Mouse (Mus musculus) liver, embryonic 13.5 days (tissue): ENCODE data around the gene Vapb. TPM values are rescaled to one million over a fixed set of nuclear protein-coding genes. Genes with fewer than 3 reads are reported as not detected.

Experiments
- ATAC-seq: fragments of 200-750 bp; cut with Nextera tagmentation; 2 replicates; pipeline ENCODE4 v1.8.0; 2017; ENCODE audit warnings: low read depth, mild to moderate bottlenecking, moderate number of reproducible peaks, moderate library complexity
- DNase-seq: peaks from one replicate; pipeline ENCODE4 v3.0.0; 2022
- H3K27ac ChIP-seq: fragments of 300-500 bp; sonication (generic); 2 replicates; pipeline ENCODE4 v1.5.1; 2015; ENCODE audit warnings: moderate library complexity, mild to moderate bottlenecking, inconsistent platforms
- H3K27me3 ChIP-seq: fragments of 300-500 bp; sonication (generic); 2 replicates; pipeline ENCODE4 v1.6.1; 2015; ENCODE audit warnings: mild to moderate bottlenecking, inconsistent platforms
- H3K36me3 ChIP-seq: fragments of 300-500 bp; sonication (generic); 2 replicates; pipeline ENCODE4 v1.6.1; 2015; ENCODE audit warnings: mild to moderate bottlenecking, inconsistent platforms
- H3K4me1 ChIP-seq: fragments of 300-500 bp; sonication (generic); replicated peaks from 2 replicates; pipeline ENCODE4 v1.6.1; 2015; ENCODE audit warnings: inconsistent platforms
- H3K4me2 ChIP-seq: fragments of 300-500 bp; sonication (generic); 2 replicates; pipeline ENCODE4 v1.6.1; 2015; ENCODE audit warnings: inconsistent platforms, mild to moderate bottlenecking, moderate library complexity
- H3K4me3 ChIP-seq: fragments of 300-500 bp; sonication (generic); replicated peaks from 2 replicates; pipeline ENCODE4 v1.5.1; 2015; ENCODE audit warnings: mild to moderate bottlenecking, inconsistent platforms
- H3K9ac ChIP-seq: fragments of 300-500 bp; sonication (generic); 2 replicates; pipeline ENCODE4 v1.6.1; 2015; ENCODE audit warnings: mild to moderate bottlenecking, inconsistent platforms
- H3K9me3 ChIP-seq: fragments of 300-500 bp; sonication (generic); replicated peaks from 2 replicates; pipeline ENCODE4 v1.6.1; 2016; ENCODE audit warnings: inconsistent platforms
- WGBS: fragments of 180-500 bp; shearing (Covaris S2); methylation state at CpG from one replicate; pipeline ENCODE4 v1.1.7; 2015; ENCODE audit not compliant: insufficient replicate concordance; 5-methylcytosine and 5-hydroxymethylcytosine counted together
- polyA plus RNA-seq: library from polyadenylated mRNA; unstranded; fragments of >200 nt; fragmentation: Nextera tagmentation; extraction: Ambion mirVana; gene quantifications from 2 replicates; pipeline ENCODE4 v1.2.1, GENCODE M21; 2015

Vapb gene
- polyA plus RNA-seq, 1 experiment from 2014 or later: 6.5 TPM

DNA sequence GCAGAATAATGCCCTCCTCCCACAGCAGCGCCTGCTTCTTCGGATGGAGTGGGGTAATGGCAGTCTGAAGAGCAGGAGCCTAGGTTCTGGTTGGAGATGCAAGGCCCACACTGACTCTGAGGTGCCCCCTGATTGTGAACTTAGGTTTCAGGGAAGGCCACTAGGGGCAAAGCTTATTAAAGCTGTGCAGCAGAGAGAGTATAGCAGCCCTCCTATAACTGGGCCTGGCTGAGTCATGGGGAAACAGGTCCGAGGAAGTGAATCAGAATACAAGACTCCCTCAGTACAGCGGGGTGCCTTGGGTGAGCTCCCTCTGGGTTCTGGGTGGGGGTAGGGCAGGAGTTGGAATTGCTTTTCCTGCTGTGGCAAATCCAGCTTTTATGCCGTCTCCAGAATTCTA lies 33.3 kb downstream of the Vapb start:
- no peak for ATAC-seq
- DNase-seq: no peak
- no peak overlapping the region for H3K4me2 ChIP-seq
- WGBS: 81% methylated on average over 5 of the region's 5 CpGs
- H3K27ac ChIP-seq: no peak overlapping the region
- no peaks in the 10 kb centered on the region for H3K27me3 ChIP-seq
- H3K9me3 ChIP-seq: no peaks in the 10 kb centered on the region
- no peak overlapping the region for H3K4me3 ChIP-seq
- no peak overlapping the region for H3K9ac ChIP-seq
- peaks cover 28% of the 10 kb centered on the region for H3K4me1 ChIP-seq
- peaks cover 7% of the 10 kb centered on the region for H3K36me3 ChIP-seq

DNA sequence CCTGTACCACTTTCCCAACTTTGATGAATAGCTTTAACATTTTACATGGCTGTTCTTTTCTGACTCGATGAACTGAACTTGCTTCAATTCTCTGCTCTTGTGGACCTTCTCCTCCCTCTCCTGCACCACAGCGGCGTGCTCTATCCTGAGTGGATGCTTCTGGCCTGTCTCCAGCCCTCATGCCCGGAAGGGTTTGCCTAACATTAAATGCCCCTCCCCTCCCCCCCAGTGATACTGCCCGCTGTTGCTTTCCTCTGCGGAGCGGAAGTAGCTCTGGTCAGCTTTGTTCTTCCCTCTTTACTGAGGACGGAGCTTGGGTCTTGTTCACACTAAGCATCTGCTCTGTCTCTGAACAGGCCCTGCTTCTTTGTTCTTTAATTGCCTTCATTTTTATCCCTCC lies 34.4 kb downstream of the Vapb start:
- no peak overlapping the region for H3K27ac ChIP-seq
- DNase-seq (no peak), ATAC-seq (no peak)
- H3K4me1 ChIP-seq: peaks cover 28% of the 10 kb centered on the region
- peaks cover 16% of the 10 kb centered on the region for H3K36me3 ChIP-seq
- H3K9ac ChIP-seq: no peak overlapping the region
- H3K4me2 ChIP-seq: no peak overlapping the region
- H3K9me3 ChIP-seq: no peaks in the 10 kb centered on the region
- no peak overlapping the region for H3K4me3 ChIP-seq
- WGBS: 70% methylated on average over 8 of the region's 8 CpGs
- no peaks in the 10 kb centered on the region for H3K27me3 ChIP-seq

DNA sequence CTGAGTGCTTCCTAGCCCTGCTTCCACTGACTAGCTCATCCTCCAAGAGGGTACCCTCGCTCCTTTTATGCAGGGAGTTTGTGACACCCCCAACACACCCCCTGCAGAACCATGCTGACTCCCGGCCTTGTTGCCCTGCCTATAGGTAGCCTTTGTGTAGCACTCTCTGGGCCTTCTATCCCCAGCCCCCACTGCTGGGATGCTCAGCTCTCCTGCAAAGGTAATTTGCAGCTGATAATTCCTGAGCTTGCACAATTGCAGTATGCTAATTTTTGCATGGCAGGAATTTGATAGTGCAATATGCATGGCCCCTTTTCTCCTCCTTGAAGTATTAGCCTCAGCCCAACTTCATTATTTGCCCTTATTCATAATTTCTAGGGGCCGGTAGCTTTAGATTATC lies 38.2 kb downstream of the Vapb start:
- no peak overlapping the region for H3K4me2 ChIP-seq
- no peak overlapping the region for H3K4me3 ChIP-seq
- ATAC-seq (no peak), DNase-seq (no peak)
- peaks cover 46% of the 10 kb centered on the region for H3K36me3 ChIP-seq
- 68% methylated on average over 3 of the region's 3 CpGs for WGBS
- peaks cover 16% of the 10 kb centered on the region for H3K4me1 ChIP-seq
- no peak overlapping the region for H3K9ac ChIP-seq
- H3K27ac ChIP-seq: no peak overlapping the region
- H3K9me3 ChIP-seq: no peaks in the 10 kb centered on the region
- no peaks in the 10 kb centered on the region for H3K27me3 ChIP-seq

DNA sequence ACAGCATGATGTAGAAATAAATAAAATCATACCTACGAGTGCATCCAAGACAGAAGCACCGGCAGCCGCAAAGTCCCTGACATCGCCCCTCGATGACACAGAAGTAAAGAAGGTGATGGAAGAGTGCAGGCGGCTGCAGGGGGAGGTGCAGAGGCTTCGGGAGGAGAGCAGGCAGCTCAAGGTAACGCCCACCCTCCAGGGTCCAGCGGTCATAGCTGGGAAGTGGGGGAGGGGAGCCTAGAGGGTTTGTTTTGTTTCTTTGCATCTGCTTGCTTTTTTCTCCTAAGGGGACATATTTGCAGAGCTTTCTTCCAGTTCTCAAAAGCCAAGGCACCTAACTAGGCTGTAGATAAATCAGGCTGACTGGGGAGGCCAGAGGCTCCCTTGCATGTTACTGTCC lies 38.8 kb downstream of the Vapb start:
- Histone ChIP-seq H3K9ac (no peak overlapping the region), H3K36me3 (peaks cover 46% of the 10 kb centered on the region), H3K4me1 (peaks cover 13% of the 10 kb centered on the region), H3K27ac (no peak overlapping the region), H3K9me3 (no peaks in the 10 kb centered on the region), H3K4me2 (no peak overlapping the region), H3K4me3 (no peak overlapping the region), H3K27me3 (no peaks in the 10 kb centered on the region)
- ATAC-seq (no peak), DNase-seq (no peak)
- WGBS: 72% methylated on average over 9 of the region's 9 CpGs

DNA sequence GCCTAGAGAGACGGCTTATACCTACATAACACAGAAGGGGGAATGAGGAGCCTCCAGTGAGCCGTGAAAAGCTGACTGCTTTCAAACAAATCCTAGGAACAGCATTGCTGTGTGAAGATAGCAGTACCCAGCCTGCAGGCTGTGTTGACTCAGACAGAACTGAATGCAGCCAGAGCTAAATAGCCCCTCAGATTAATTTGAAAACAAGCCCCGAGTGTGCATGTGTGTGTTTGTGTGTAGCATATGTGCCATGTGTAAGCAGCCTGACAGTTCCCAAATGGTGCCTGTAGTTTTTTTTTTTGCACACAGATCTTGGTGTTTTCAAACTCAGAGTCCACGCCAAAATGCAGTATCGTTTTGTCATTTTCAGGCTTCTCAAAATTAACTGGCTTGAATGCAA lies 43.6 kb downstream of the Vapb start:
- Histone ChIP-seq H3K9me3 (no peaks in the 10 kb centered on the region), H3K4me1 (no peaks in the 10 kb centered on the region), H3K4me3 (no peak overlapping the region), H3K36me3 (peaks cover 57% of the 10 kb centered on the region), H3K4me2 (no peak overlapping the region), H3K27me3 (no peaks in the 10 kb centered on the region), H3K9ac (no peak overlapping the region), H3K27ac (no peak overlapping the region)
- DNase-seq (no peak), ATAC-seq (no peak)
- 73% methylated on average over 5 of the region's 5 CpGs for WGBS

DNA sequence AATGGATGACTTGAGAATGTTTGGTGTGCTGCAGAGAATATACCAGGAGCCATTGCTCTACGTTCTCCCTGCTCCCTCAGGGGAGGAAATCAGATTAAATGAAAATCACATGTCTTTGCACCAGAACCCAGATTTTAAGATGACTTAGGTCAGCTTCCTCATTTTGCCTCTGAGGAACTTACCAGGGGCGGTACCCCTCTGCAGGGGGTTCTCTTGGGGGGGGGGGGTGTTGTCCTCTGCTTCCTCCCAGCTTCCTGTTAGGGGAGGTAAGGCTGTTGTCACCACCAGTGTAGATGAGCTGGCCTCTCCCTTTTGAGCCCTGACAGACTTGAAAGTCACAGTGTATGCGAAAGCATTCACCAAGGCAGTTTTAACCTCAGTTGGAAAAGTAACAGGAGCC lies 47.1 kb downstream of the Vapb start:
- WGBS: 29% methylated on average over 3 of the region's 3 CpGs
- Histone ChIP-seq H3K4me2 (no peak overlapping the region), H3K27ac (no peak overlapping the region), H3K9ac (no peak overlapping the region), H3K9me3 (no peaks in the 10 kb centered on the region), H3K4me3 (no peak overlapping the region), H3K27me3 (no peaks in the 10 kb centered on the region), H3K36me3 (peaks cover 24% of the 10 kb centered on the region), H3K4me1 (no peaks in the 10 kb centered on the region; the same call in 1 of the 2 replicates)
- DNase-seq (no peak), ATAC-seq (0 out of 2 replicates have a peak, but pooled peaks have one; percentile 43)

DNA sequence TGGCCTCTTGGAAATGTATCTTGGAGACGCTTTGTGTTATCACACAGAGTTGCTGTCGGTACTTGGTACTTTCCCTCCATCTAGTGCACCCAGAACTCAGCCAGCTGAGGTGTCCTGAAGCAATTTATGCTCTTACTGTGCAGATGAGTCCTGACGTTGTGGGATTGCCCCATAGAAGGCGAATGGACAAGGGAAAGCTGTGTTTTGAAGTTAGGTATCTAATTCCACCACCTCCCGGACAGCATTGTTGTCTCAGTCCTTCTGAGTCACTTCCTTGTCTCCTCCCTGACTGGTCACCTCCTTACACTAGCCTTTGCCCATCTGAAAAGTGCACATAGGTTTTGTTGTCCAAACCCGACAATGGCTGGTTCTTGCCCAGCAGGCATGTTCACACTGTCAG lies 47.6 kb downstream of the Vapb start:
- Histone ChIP-seq H3K4me1 (peaks cover 2% of the 10 kb centered on the region), H3K27ac (no peak overlapping the region), H3K27me3 (no peaks in the 10 kb centered on the region), H3K9ac (no peak overlapping the region), H3K4me3 (no peak overlapping the region), H3K4me2 (no peak overlapping the region), H3K36me3 (peaks cover 18% of the 10 kb centered on the region), H3K9me3 (no peaks in the 10 kb centered on the region)
- DNase-seq (no peak), ATAC-seq (no peak)
- WGBS: 53% methylated on average over 6 of the region's 6 CpGs

DNA sequence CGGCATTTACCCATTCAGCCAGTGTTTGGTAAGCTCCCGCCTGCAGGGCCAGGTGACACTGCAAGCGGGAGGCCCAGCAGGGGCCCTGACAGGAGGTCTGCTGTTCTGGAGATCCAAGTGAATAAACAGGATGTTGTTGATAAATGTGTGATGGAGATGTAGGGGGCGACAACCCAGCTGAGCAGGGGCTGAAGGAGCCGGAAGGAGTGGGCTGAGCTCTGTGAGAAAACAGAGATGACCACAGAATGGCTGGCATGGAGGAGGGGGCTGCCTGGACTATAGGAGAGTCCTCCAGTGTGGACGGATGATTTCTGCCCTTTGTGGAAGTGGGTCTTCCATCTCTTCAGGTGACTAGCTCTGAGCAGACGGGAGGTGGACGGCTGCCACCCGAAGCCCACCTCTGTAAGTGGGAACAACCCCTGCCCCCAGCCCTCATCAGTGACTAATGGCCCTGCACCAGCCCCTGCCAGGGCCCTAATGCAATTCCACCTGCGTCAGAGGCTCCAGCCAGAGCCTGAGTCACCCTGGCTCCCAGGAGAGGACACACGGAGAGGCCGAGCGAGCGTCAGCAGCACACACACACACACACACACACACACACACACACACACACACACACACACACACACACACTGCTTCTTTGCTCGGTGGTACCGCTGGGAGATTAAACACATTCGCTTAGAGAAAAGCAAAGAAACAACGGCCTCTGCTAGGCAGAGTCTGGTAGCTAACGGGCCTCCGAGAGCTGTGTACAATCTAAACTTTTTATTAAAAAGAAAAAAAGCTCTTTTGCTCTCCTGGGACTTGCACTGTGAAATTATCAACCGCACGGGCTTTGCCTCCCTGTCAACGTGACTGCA lies 52.9 kb downstream of the Vapb start:
- H3K9ac ChIP-seq: no peak overlapping the region
- DNase-seq (no peak), ATAC-seq (peak; percentile 32)
- no peaks in the 10 kb centered on the region for H3K36me3 ChIP-seq
- H3K4me3 ChIP-seq: no peak overlapping the region
- H3K27me3 ChIP-seq: no peaks in the 10 kb centered on the region
- H3K27ac ChIP-seq: no peak overlapping the region
- 34% methylated on average over 23 of the region's 23 CpGs for WGBS
- H3K9me3 ChIP-seq: no peaks in the 10 kb centered on the region
- H3K4me1 ChIP-seq: peaks cover 9% of the 10 kb centered on the region
- no peak overlapping the region for H3K4me2 ChIP-seq

DNA sequence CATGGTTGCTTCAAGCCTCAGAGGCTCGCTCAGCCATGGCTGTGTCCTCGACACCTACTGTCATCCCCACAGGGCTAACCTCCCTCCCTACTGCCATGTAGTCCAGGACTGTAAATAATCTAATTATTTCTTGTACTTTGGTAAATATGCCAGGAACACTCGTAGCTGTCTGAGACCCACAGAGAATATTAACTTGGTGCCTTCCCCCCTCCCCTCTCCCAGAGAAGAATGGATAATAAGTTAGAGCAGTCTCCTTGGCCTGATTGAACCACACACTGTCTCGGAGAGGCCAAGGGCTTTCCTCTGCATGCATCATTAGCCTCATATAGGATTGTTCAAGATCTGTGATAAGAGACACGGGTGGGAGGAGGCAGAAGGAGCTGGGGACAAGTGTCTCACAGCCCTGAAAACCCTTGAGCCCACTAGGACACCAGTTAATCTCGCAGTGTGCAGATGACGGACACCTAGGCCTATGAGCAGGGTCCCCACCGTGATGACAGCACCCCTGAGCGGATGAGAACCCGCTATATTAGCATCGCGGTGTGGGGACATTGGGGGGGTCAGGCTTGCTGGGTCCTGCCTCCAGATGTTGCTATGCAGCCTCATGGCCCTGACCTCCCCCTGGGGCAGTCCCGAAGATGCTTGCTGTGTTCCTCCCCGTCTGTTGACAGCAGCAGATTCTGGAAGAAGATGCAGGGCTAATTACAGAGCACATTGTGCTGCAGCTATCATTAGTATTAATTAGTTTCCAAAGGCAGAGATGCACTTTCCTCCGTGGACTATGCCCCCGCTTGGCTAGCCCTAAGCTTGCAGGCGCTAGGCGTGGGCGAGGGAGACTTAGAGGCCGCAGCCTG lies 54.8 kb downstream of the Vapb start:
- ATAC-seq (no peak), DNase-seq (no peak)
- no peak overlapping the region for H3K9ac ChIP-seq
- H3K4me1 ChIP-seq: peaks cover 9% of the 10 kb centered on the region
- H3K9me3 ChIP-seq: no peaks in the 10 kb centered on the region
- H3K27ac ChIP-seq: no peak overlapping the region
- 73% methylated on average over 20 of the region's 20 CpGs for WGBS
- no peak overlapping the region for H3K4me3 ChIP-seq
- no peaks in the 10 kb centered on the region for H3K36me3 ChIP-seq
- H3K27me3 ChIP-seq: no peaks in the 10 kb centered on the region
- no peak overlapping the region for H3K4me2 ChIP-seq

DNA sequence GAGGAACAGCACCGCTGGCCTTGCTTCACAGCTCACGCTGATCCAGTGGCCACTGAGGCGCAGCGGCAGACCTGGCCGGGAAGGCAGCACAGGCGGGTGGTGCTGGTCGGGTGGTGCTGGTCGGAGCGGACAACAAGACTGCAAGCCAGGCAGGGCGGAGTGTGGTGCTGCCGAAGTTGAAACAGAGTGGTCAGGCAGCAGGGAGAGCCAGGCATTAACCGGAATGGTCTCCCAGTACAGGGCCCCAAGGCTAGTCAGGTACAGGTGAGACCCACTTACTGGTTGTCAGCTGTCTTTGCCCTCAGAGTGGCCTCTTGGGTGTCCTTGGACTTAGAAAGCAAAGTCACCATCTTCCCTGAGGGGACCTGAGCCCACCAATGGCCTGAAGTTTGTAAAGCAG lies 56.7 kb downstream of the Vapb start:
- no peak overlapping the region for H3K9ac ChIP-seq
- H3K27me3 ChIP-seq: no peaks in the 10 kb centered on the region
- ATAC-seq: no peak
- no peak overlapping the region for H3K4me3 ChIP-seq
- no peaks in the 10 kb centered on the region for H3K9me3 ChIP-seq
- no peak for DNase-seq
- H3K27ac ChIP-seq: no peak overlapping the region
- no peak overlapping the region for H3K4me2 ChIP-seq
- H3K4me1 ChIP-seq: peaks cover 9% of the 10 kb centered on the region
- WGBS: 86% methylated on average over 12 of the region's 12 CpGs
- no peaks in the 10 kb centered on the region for H3K36me3 ChIP-seq

DNA sequence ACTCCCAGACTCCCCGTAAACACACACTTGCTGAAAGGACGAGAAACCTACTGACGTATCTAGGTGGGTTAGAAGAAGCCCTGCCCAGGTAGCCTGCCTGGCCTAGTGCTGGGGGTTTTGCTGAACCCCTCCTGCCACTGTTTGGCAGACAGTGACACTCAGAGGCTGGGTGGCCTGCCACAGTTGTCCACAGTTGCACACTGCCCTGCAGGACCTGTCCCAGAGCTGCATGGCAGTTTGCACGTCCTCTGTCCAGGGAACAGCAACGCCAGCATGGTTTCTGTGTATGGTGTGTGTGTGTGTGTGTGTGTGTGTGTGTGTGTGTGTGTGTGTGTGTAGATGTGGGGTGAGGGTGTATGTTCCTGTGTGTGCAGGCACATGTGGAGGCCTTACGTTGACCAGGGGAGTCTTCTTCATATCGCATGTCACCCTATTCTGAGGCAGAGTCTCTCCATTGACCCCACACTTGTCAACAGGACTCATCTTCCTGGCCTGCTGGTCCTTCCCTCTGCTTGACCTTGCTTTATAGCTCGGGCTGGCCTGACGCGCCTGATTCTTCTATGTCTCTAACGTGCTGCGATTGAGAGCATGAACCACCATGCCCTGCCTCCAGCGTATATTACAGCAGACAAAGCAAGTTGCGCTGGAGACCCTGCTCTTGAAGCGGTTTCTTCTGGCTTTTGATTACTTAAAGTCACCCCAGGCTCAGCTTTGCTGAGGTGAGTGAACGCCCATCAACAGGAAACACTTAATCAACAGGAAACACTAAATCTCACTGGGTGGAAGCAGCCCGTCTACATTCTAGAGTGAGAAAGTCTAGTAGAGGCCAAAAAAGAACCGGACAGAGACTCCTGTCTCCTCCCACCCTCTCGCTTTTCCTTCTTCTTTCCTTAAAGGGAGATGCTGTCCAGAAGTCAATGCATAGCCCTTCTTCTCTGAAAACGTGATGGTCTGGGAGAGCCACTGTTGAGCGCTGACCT lies 57.5 kb downstream of the Vapb start:
- Histone ChIP-seq H3K27me3 (no peaks in the 10 kb centered on the region), H3K9me3 (no peaks in the 10 kb centered on the region), H3K4me1 (peaks cover 8% of the 10 kb centered on the region), H3K4me2 (no peak overlapping the region), H3K36me3 (no peaks in the 10 kb centered on the region), H3K4me3 (no peak overlapping the region), H3K27ac (no peak overlapping the region), H3K9ac (no peak overlapping the region)
- no peak for ATAC-seq
- DNase-seq: no peak
- 39% methylated on average over 21 of the region's 21 CpGs for WGBS
